Mouse (Mus musculus): ENCODE data around the gene Mybbp1a.

Gene Mybbp1a

GRCm38 (mm10) chr11:72447475-72447874, 6.3 kb downstream of the Mybbp1a start:
- no peak for DNase-seq

GRCm38 (mm10) chr11:72452140-72452665, 11.0 kb downstream of the Mybbp1a start:
- DNase-seq: no peak

DNA sequence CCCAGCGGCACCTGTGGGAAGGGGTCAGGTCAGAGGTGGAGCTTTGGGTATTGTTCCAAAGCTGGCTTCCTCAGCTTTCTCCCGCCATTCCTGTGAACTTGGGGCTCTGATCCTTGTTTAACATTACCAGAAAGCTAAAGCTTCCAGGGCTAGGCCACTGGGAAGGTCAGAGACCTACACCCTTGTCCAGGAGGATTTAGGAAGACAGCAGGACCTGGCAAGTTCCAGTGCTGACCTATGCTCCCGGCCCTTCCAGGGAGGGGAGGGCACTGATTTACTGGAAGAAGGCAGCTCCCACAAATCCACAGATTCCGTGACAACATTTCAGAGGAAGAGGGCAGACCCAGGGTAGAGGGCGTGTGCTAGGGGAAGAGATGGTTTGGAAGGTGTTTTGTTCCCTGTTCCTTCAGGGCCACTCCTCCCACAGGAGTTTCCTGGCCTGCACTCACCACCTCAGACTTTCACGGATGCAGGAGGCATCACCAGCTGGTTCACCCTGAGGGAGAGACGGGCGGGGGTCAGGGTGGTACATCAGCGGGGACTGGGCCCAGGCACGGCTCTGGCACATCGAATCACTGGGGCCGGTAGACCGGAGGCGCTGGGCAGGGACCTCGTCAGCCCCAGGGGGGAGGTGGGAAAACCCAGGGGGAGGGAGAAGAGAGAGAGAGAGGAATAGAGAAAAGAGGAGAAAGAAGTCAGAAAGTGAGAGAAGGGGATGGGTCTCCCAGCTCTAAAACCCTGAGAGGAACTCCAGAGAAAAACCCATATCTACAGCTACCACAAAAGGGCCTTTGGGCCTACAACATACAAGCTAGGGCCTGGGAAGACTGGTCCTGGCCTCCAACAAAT, 12.2 kb downstream of the Mybbp1a start:
- no peak for DNase-seq

DNA sequence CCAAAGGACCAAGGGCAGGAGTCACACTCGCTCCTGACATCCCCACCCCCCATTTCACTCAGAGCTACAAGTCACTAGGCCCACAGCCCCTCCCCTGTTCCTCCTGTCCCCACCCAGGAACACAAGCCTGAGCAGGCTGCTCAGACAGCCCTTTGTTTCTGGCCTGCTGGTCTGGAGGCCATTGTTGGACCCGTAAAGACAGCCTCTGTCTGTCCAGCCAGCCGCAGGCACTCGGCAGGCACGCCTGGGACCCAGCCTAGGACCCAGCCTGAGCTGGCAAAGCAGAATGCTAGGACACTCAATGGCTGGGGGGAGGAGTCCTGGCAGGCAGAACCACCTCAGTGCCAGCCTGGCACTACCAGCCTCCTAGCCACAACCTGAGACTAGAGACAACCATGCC, 14.5 kb downstream of the Mybbp1a start:
- peak; percentile 31 for DNase-seq

GRCm38 (mm10) chr11:72457995-72458496, 16.9 kb downstream of the Mybbp1a start:
- DNase-seq: no peak

GRCm38 (mm10) chr11:72458502-72458901, 17.3 kb downstream of the Mybbp1a start:
- no peak for DNase-seq

- no peak for DNase-seq
Observed at GRCm38 (mm10) chr11:72461500-72461981, 20.4 kb downstream of the Mybbp1a start.

DNA sequence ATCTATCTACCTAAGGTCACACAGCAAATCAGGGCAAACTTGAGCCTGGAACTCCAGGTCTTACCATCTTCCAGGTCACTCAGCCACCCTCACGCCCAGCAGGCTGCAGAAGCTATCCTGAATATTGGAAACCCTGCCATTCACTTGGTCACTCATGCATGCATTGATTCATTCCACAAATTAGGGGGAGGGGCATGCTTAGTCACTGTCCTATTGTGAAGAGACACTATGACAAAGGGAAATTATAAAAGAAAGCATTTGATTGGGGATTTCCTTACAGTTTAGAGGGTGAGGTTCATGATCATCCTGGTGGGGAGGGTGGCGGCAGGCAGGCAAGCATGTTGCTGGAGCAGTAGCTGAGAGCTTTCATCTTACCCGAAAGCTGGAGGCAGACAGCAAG, 23.7 kb downstream of the Mybbp1a start:
- DNase-seq: no peak

GRCm38 (mm10) chr11:72465978-72466693, 25.0 kb downstream of the Mybbp1a start:
- DNase-seq: no peak

GRCm38 (mm10) chr11:72466694-72467507, 25.7 kb downstream of the Mybbp1a start:
- DNase-seq: no peak

DNA sequence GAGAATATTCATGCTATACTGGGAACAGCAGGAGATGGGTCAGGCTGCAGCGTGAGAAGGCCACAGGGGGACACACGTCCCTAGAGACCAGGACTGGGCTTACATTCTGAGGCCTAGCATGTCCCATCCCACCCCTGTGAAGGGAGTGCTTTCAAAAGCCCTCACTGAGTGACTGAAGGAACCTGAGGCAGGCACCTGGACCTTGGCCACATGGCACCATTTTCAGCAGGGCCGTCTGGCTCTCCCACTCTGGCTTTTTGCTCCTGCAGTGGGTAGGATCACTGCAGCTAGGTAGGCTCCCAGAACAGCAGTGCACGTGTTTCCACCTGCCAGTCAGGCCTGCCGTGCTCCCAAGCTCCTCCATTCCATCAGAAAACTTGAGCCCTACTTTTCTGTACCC, 27.4 kb downstream of the Mybbp1a start:
- no peak for DNase-seq

DNA sequence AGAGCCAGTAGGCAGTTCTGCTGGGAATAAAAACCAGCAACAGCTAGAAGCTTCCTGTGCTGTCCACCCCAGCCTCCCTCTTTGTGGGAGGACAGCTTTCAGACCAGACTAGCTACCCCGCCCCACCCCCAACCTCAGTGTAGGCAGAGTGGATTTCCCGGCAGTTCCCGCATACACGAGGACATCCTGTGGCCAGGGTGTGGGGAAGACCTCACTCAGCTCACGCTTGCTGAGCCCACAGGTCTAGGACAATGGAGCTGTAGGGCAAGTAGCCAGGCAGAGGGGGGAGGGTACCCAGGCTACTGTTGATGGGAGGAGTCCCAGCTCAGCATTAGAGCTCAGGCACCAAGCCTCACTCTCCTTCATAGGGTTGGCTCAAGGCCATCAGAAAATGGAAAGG, 28.1 kb downstream of the Mybbp1a start:
- no peak for DNase-seq

GRCm38 (mm10) chr11:72470004-72470403, 28.8 kb downstream of the Mybbp1a start:
- no peak for DNase-seq

DNA sequence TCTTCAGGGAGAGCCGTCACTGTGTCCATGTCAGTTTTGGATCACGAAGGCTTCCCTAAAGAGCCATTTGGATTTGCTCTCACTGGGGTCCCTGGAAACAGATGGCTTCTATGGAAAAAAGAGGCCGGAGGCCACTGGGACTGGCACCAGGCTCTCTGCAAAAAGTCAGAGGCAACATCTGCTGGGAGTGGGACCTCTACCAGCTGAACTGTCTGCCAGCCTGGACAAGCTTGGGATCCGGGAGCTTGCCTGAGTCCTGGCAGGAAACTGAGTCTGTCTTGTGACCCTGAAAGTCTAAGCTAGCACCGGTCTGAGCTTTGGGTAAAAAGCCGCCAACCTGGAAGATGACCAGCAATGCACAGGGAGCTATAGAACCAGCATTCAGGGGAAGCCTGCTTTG, 30.2 kb downstream of the Mybbp1a start:
- DNase-seq: no peak

DNA sequence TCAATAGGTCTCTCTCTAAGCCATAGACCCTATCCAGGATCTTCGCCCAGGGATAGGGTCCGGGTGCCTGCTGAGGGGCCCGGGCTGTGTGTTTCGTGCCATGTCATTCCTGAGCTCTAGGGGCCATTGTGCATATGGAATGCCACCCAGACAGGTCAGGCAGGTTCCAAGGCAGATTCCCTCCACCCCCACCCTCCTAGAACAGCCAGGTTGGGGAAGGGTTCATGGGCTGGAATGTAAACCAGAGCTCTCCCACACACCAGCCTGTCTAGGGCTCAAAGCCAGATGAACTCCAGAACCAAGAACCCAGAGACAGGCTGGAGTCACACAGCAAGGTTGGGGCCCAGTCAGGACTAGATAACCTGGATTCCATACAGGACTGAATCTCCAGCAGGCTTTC, 32.4 kb downstream of the Mybbp1a start:
- no peak for DNase-seq

DNA sequence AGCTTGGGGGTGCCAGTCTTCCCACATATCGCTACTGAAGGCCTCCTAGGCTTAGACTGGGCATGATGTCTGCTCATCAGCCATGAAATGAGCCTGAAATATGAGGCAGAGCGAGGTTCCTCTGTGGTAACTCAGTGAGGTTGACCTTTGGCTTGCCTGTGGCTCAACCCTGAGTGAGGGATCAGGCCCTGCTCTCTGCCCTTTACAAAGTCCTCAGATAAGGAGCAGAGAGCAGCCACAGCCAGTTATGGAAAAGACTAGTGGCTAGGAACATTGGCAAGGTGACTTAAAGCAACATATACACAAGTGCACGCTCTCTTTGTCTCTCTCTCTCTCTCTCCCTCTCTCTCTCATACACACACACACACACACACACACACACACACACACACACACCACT, 33.8 kb downstream of the Mybbp1a start:
- no peak for DNase-seq

GRCm38 (mm10) chr11:72475408-72475807, 34.3 kb downstream of the Mybbp1a start:
- no peak for DNase-seq

GRCm38 (mm10) chr11:72476074-72476625, 35.0 kb downstream of the Mybbp1a start:
- no peak for DNase-seq

DNA sequence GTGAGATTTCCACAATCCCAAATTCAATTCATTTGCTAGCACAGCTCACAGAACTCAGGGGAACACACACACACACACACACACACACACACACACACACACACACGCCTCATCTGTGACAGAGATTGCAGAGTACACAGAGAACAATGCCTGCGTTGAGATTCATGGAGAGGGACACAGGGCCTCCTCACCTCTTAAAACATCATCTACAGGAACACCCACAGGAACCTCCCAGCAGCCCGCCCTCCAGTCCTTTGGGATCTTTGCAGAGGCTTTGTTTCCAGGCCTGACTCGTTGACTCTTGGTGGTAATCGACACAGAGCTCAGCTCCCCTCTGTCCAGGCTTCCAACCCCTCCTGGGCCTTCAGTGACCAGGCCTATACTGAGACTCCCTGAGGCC, 36.0 kb downstream of the Mybbp1a start:
- DNase-seq: no peak

- DNase-seq: no peak
Observed at GRCm38 (mm10) chr11:72477653-72478052, 36.5 kb downstream of the Mybbp1a start.

GRCm38 (mm10) chr11:72478228-72478627, 37.1 kb downstream of the Mybbp1a start:
- no peak for DNase-seq

GRCm38 (mm10) chr11:72479499-72479898, 38.3 kb downstream of the Mybbp1a start:
- no peak for DNase-seq
